Mouse (Mus musculus): Measurements from ENCODE around the gene Tmem184a.

Gene Tmem184a

GRCm38 (mm10) chr5:139794938-139795337, 24.8 kb downstream of the Tmem184a start:
- in situ Hi-C loops (cut with MboI, MseI) = loop anchor here in 1 of 2 experiments (5.0 kb wide), 1 partner anchor 707 kb away; no protein-coding TSS in a partner anchor

DNA sequence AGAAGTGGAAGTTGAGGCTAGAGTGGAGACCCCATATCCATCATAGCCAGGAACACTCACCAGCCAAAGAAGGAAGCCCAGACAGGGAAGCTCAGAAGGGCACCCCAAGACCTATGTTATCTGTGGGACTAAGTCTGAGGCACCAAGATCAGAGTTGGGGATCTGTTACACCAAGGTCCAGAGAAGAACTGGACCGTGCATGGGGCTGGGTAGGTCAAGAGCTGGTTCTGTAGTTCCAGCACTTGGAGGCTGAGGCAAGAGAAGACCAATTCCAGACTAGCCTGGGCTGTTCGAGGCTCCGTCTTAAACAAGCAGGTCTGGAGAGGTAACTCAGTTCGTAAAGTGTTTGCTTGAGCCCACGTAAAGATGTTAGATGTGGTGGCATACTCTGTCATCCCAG, 25.6 kb downstream of the Tmem184a start:
- in situ Hi-C loops (cut with MboI, MseI) = loop anchor here in 1 of 2 experiments (5.0 kb wide), 1 partner anchor 708 kb away; no protein-coding TSS in a partner anchor

DNA sequence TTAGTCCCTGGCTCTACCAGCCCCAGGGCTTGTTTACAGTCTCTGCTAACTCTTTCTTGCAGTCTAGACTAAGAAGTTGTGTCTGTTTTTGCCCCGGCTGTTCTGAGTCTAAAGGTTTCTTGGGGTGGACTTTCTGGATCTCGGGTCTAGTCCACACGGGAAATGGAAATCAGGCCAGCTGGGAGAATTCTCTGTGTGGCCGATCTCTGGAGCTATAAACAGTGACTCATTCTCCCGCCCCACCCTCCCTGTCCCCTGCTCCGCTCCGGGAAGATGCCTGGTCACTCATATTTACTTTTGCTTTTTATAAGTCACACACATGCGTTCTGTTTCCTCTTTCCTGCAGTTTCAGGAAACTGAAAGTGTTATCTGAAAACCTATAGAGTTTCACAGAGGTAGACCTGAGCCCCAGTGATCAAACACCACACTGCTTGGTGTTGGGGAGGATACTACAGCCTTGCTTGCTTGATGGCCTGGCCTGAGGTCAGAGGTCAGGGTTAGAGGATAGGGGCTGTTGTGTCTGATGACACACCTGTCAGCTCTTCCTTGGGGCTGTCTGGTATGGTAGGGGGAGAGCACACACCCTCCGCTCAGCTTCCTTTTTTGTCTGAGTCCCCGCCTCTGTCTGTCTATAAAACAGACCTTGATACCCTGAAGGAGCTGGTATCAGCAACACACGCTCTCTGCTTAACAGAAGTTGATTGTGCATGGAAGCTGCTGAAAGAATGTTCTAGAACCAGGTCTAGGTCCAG, 26.2 kb downstream of the Tmem184a start:
- in situ Hi-C loops (cut with MboI, MseI) = loop anchor here in 1 of 2 experiments (5.0 kb wide), 1 partner anchor 709 kb away; no protein-coding TSS in a partner anchor

GRCm38 (mm10) chr5:139792966-139793337, 26.8 kb downstream of the Tmem184a start:
- in situ Hi-C loops (cut with MboI, MseI) = loop anchor here in 1 of 2 experiments (5.0 kb wide), 1 partner anchor 709 kb away; no protein-coding TSS in a partner anchor

DNA sequence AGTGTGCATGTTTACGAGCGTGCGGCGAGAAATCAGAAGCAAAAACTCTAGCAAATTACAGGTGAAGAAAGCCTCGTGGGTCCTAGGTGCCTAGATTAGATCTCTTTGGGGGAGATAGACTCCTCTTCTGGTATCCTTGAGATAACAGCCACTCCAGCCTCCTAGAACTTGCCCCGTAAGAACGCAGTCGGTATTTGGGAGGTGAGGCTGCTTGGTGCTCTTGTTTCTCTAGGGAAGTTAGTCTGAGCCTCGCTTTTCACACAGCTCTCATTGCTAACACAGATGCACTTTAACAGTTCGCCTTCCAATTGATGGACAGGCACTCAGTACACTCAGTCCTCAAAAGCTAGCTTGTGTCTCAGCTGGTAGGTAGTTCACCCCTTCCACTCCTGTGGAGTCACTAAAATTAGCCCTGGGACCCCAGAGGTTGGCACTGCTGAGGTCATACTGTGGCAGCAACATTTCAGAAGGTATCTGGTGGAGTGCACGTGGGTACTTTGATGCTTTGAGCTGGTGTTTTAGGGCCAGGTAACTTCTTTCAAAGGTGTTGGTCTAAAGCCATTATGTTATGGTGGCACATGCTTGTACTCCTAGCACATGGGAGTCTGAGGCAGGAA, 27.4 kb downstream of the Tmem184a start:
- in situ Hi-C loops (cut with MboI, MseI) = loop anchor here in 1 of 2 experiments (5.0 kb wide), 1 partner anchor 710 kb away; no protein-coding TSS in a partner anchor

GRCm38 (mm10) chr5:139791227-139792158, 28.2 kb downstream of the Tmem184a start, which contains the start of gene Mafk:
Mafk (plus strand) TSS chr5:139791513.
- in situ Hi-C loops (cut with MboI, MseI) = loop anchor here in 1 of 2 experiments (5.0 kb wide), 1 partner anchor 711 kb away; no protein-coding TSS in a partner anchor

DNA sequence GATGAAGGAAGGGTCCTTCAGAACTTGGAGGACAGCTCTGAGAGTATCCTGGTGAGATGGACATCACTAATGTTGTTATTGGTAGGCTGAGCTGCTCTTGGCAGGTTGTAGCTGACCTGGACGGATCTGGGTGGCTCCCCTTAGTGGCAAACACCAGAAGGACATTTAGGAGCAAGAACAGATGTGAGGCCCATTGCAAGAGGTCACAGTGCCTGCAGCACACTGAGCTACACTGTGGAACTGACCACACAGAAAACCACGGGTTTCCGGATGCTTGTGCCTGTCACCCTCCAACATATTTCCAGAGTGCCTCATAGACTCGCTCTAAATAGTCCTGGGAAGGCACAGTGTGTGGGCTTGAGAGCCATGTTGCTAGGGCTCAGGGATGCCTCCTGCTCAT, 30.3 kb downstream of the Tmem184a start:
- in situ Hi-C loops (cut with MboI, MseI) = no loop called here

GRCm38 (mm10) chr5:139781406-139781805, 38.3 kb downstream of the Tmem184a start:
- in situ Hi-C loops (cut with MboI, MseI) = no loop called here

DNA sequence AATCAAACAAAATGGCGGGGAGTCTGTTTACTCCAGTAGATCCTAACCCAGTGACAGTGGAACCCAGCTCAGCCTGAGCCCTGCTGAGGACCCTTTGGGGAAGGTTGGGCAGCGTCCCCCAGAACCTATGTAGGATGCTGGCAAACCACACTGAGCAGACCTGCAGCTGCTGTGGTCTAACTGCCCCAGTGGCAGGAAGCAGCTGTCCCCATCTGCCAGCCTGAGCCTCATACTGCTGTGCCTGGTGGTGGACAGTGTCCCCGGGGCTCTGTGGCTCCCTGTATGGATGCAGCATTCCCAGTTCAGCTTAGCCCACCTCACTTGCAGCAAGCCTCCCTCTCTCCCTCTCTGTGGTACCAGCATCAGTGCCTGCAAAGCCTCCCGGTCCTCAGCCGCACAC, 42.8 kb downstream of the Tmem184a start:
- in situ Hi-C loops (cut with MboI, MseI) = no loop called here

DNA sequence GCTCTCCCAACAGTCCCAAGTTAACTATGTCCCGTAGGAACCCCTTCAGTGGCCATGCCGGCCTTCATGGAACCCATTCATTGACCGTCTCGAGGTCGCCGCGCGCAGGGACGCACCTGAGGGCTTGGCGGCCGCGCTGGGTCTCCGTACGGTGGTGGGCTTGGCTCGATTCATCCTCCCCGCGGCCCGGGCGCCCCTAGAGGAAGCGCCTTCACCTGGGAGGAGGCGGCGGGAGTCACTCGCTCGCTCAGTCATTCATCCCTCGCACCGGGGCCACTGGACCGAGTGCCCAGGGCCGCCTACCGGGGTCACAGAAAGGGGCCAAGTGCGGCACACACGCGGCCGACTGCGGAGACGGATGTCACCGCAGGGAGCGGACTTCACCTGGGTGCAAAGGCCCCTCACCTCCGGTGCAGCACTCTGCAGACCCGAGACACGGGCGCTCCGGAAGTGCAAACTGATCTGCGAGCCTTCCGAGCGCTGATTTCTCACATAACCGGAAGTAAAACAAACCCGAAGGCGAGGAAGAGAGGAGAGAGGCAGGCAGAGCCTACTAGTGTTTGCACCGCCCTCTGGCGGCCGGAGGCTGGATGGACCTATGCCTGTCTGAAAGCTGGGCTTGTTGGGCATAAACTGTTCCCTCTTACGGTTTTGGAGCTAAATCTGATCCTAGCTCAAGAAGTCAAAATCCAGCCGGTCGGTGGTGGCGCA, 44.3 kb downstream of the Tmem184a start, which contains the start of gene Ints1:
TSS of gene Ints1 (minus strand) at position 459 of the 711 bp plus-strand sequence.
- in situ Hi-C loops (cut with MboI, MseI) = no loop called here

DNA sequence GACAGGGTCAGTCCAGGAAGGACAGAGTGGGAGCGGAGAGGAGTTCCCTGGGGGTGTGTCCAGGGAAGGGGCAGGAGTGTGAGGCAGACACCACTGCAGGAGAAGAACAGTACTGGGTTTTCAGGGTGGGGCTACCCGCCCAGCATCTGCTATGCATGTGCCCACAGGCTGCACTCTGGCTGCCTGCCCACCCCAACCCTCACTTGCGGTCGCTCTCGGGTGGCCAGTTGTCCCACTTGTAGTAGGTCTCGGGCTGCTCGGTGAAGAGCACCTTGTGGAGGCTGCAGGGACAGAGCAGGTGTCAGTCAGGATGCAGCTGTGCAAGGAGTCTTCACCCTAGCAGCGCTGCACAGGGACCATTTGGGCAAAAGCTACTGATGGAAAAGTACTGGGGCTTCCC, 51.5 kb downstream of the Tmem184a start:
- in situ Hi-C loops (cut with MboI, MseI) = no loop called here

GRCm38 (mm10) chr5:139764296-139764695, 55.4 kb downstream of the Tmem184a start:
- in situ Hi-C loops (cut with MboI, MseI) = no loop called here

DNA sequence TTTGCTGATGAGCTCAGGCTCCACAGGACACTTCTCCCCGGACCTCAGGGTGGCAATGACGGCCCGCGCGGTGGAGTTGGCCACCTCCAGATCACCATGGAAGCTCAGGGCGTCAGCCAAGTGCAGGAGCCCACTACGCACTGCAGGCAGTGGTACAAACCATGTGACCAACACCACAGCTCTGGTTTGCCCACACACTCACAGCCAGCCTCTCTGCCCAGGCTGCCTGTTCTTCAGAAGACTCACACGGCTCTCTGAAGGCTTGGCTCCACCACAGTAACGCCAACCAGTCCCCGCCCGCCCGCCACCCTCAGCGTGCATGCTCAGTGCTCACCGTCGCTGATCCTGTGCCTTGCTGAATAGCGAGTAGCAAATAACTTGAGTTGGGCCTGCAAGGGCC, 61.6 kb downstream of the Tmem184a start:
- in situ Hi-C loops (cut with MboI, MseI) = loop anchor here in 1 of 2 experiments (5.0 kb wide), 1 partner anchor 36 kb away; no protein-coding TSS in a partner anchor

- in situ Hi-C loops (cut with MboI, MseI) = loop anchor here in 1 of 2 experiments (5.0 kb wide), 1 partner anchor 34 kb away; no protein-coding TSS in a partner anchor
Observed at GRCm38 (mm10) chr5:139756586-139756985, 63.1 kb downstream of the Tmem184a start.

DNA sequence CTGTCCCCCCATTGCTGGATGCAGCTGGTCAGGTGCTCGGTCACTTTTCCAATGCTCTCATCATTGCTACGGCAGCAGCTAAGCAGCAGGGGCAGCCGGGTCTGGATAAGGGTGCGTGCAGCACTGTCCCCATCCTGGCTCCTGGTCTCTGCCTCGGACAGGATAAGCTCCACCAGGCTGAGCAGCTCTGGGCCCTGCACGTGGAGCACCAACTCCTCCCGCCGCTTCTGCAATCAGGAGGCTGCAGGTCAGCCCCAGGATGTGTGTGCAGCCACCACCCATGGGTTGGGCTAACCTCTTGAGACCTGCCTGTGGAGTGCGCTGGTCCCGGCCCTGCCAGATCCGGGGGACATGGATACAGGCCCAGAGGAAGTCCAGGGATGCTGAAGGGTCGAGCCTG, 63.6 kb downstream of the Tmem184a start:
- in situ Hi-C loops (cut with MboI, MseI) = loop anchor here in 1 of 2 experiments (5.0 kb wide), 1 partner anchor 34 kb away; no protein-coding TSS in a partner anchor

DNA sequence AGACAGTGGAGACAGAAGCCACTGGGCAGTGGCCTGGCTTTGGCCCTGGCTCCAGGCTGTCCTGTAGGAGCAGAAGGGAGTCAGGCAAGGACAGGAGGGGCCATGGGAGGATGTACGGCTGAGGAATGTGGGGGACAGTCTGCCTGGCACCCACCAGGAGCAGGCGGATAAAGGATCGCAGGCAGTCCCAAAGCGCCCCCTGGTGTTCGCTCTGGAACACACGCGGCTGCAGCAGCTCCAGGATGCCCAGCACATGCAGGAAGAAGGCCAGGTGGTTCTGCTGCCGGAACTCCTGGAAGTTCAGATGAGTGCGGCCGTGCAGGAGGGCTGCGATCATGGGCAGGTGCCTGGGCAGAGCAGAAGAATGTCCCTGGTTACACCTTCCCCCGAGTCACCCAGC, 65.0 kb downstream of the Tmem184a start:
- in situ Hi-C loops (cut with MboI, MseI) = loop anchor here in 1 of 2 experiments (5.0 kb wide), 1 partner anchor 32 kb away; no protein-coding TSS in a partner anchor
